Mouse (Mus musculus): ENCODE results near the gene Sema4d.

- no peak for TF ChIP-seq CTCF (conservative IDR thresholded peaks at IDR 0.05; ENCODE audit: low read length)
- no peak for TF ChIP-seq POU5F1 (IDR thresholded peaks at IDR 0.05; ENCODE audit: borderline replicate concordance, low read length)
- TF ChIP-seq NANOG (IDR thresholded peaks at IDR 0.05; ENCODE audit: borderline replicate concordance, low read length) = no peak
Observed at GRCm38 (mm10) chr13:51716350-51717263, 76.9 kb downstream of the Sema4d start.

Measured in E14TG2a.4 (cell line).